Mouse (Mus musculus) large intestine, adult 2 months (tissue): Measurements from ENCODE around the gene 2810408A11Rik. TPM values are rescaled to one million over a fixed set of nuclear protein-coding genes. Genes with fewer than 3 reads are reported as not detected.
"Not testable (repeated sequence)": the region's sequence is repeated elsewhere in the genome, so short reads cannot be mapped to it uniquely, and the experiment has no call there.

Experiments
- DNase-seq: peaks from one replicate; pipeline ENCODE4 v3.0.0-alpha.2; 2012; ENCODE audit warnings: low read depth, low spot score
- WGBS: fragments of 180-500 bp; shearing (Covaris S2); methylation state at CpG from one replicate; pipeline ENCODE4 v1.1.7; 2018; 5-methylcytosine and 5-hydroxymethylcytosine counted together
- polyA plus RNA-seq: library from polyadenylated mRNA; depleted of rRNA; stranded (reverse); fragments of >200 nt; gene quantifications from 2 replicates; pipeline ENCODE4 v1.2.3, GENCODE M21; 2012

Gene 2810408A11Rik
- polyA plus RNA-seq, 1 experiment: 3.0 TPM

GRCm38 (mm10) chr11:69884240-69884639 lies 16.5 kb downstream of the 2810408A11Rik start:
- 51% methylated on average over 9 of the region's 9 CpGs for WGBS
- DNase-seq: no peak

GRCm38 (mm10) chr11:69883527-69884151 lies 17.1 kb downstream of the 2810408A11Rik start:
- WGBS: 71% methylated on average over 8 of the region's 8 CpGs
- DNase-seq: no peak

- no peak for DNase-seq
- WGBS: 71% methylated on average over 4 of the region's 4 CpGs
Measured at GRCm38 (mm10) chr11:69883066-69883465, 17.7 kb downstream of the 2810408A11Rik start.

- no peak for DNase-seq
- WGBS: 53% methylated on average over 21 of the region's 21 CpGs
Measured at GRCm38 (mm10) chr11:69881787-69882670, 18.8 kb downstream of the 2810408A11Rik start.

- no peak for DNase-seq
- under 1% methylated on average over 46 of the region's 46 CpGs for WGBS
Measured at GRCm38 (mm10) chr11:69880853-69881603, 19.8 kb downstream of the 2810408A11Rik start, which contains the start of gene Kctd11. TSS of gene Kctd11 (minus strand) at chr11:69881406.

GRCm38 (mm10) chr11:69880506-69880852 lies 20.3 kb downstream of the 2810408A11Rik start:
- no peak for DNase-seq
- under 1% methylated on average over 18 of the region's 18 CpGs for WGBS

- DNase-seq: no peak
- WGBS: 36% methylated on average over 15 of the region's 15 CpGs
Measured at GRCm38 (mm10) chr11:69879711-69880110, 21.1 kb downstream of the 2810408A11Rik start.

- DNase-seq: no peak
- WGBS: 82% methylated on average over 6 of the region's 6 CpGs
Measured at GRCm38 (mm10) chr11:69878952-69879351, 21.8 kb downstream of the 2810408A11Rik start.

GRCm38 (mm10) chr11:69878399-69878798 lies 22.4 kb downstream of the 2810408A11Rik start:
- DNase-seq: no peak
- WGBS: 77% methylated on average over 3 of the region's 3 CpGs

GRCm38 (mm10) chr11:69877878-69878277 lies 22.9 kb downstream of the 2810408A11Rik start, which contains the start of gene Tmem95:
TSS of gene Tmem95 (minus strand) at chr11:69878018.
- DNase-seq: no peak
- 79% methylated on average over 11 of the region's 11 CpGs for WGBS

GRCm38 (mm10) chr11:69876867-69877266 lies 23.9 kb downstream of the 2810408A11Rik start:
- 3% methylated on average over 12 of the region's 12 CpGs for WGBS
- no peak for DNase-seq

- WGBS: 47% methylated on average over 7 of the region's 7 CpGs
- no peak for DNase-seq
Measured at GRCm38 (mm10) chr11:69876186-69876585, 24.6 kb downstream of the 2810408A11Rik start.

GRCm38 (mm10) chr11:69872451-69872850 lies 28.3 kb downstream of the 2810408A11Rik start:
- 81% methylated on average over 4 of the region's 4 CpGs for WGBS
- no peak for DNase-seq

GRCm38 (mm10) chr11:69871822-69872221 lies 29.0 kb downstream of the 2810408A11Rik start:
- no peak for DNase-seq
- WGBS: 86% methylated on average over 7 of the region's 7 CpGs

- DNase-seq: no peak
- 73% methylated on average over 2 of the region's 2 CpGs for WGBS
Measured at GRCm38 (mm10) chr11:69870289-69871069, 30.3 kb downstream of the 2810408A11Rik start.

GRCm38 (mm10) chr11:69867335-69867734 lies 33.5 kb downstream of the 2810408A11Rik start:
- DNase-seq: no peak
- WGBS: 63% methylated on average over 9 of the region's 9 CpGs

- 75% methylated on average over 9 of the region's 9 CpGs for WGBS
- no peak for DNase-seq
Measured at GRCm38 (mm10) chr11:69865561-69865960, 35.2 kb downstream of the 2810408A11Rik start.

- DNase-seq: no peak
- 48% methylated on average over 8 of the region's 8 CpGs for WGBS
Measured at GRCm38 (mm10) chr11:69864138-69864860, 36.5 kb downstream of the 2810408A11Rik start.

- DNase-seq: not testable (repeated sequence)
- 75% methylated on average over 3 of the region's 3 CpGs for WGBS
Measured at GRCm38 (mm10) chr11:69863729-69864128, 37.1 kb downstream of the 2810408A11Rik start.
